Mouse (Mus musculus): ENCODE data around the gene Tnfrsf17.

- TF ChIP-seq CTCF (IDR thresholded peaks at IDR 0.05; ENCODE audit: extremely low read depth, insufficient read depth, low read length) = no peak
- TF ChIP-seq POLR2A (IDR thresholded peaks at IDR 0.05; ENCODE audit: extremely low read depth, insufficient read depth, low read length) = no peak
Measured at GRCm38 (mm10) chr16:11351903-11352302, 38.3 kb downstream of the Tnfrsf17 start.
